8 mouse cellular contexts compared by ENCODE assay signal in the genomic region with DNA sequence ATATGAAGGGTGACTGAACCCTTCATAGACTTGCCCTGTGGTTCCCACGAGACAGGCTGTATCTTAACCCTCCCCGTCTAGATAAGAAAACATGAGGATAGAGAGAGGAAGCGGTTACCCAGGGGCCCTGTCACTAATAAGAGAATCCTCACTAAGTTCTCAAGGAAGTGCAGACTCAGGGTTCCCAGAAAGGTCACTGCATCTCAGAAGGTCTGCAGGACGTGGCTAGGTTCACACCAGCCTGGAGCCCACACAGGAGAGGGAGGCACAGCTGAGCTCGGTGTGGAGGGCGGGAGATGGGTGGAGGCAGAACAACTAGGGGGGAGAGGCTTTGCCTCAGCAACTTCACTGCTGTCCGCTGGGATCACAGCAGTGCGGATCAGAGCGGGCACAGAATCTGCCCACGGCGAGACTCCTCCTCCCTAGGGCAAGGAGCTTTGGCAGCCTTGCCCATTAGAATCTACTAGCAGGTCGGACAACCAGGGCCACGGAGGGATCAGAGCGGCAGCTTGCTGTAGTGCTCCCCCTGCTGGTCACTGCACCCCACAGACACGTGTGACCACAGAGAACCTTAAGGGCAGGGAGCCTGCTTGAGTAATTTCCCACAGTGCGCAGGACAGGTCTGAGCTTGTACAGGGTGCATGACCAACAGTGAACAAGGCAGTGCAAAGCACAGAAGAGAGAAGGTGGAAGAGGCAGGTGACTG. TPM values are rescaled to one million over a fixed set of nuclear protein-coding genes. Genes with fewer than 3 reads are reported as not detected.
DNase-seq lines count a peak whose midpoint lies in the region; ATAC-seq and TF ChIP-seq lines count a peak whose summit lies in the region.

No protein-coding gene starts in this region.

- peak overlapping the region; percentile 17 to 29 for H3K4me3 ChIP-seq in liver, embryonic 14.5 days (ENCODE audit: insufficient read depth in 1 of 2, low read depth in 2 of 2, low read length in 2 of 2)
- no peak overlapping the region for H3K4me3 ChIP-seq in stomach, postnatal 0 days (ENCODE audit: low read depth, low read length)

- TF ChIP-seq CTCF in liver, embryonic 14.5 days (IDR thresholded peaks at IDR 0.05; ENCODE audit: low read depth), result peak; percentile 99
- TF ChIP-seq CTCF in stomach, postnatal 0 days (IDR thresholded peaks at IDR 0.05; ENCODE audit: low read depth), result peak; percentile 98

- intact Hi-C loops in gastrocnemius, postnatal 36 days (cut with DNase I), result loop anchor here (5.0 kb wide), 1 partner anchor 58 kb away; no protein-coding TSS in a partner anchor

- no peak overlapping the region; the same call in 1 of the 2 replicates for H3K9ac ChIP-seq in liver, embryonic 14.5 days (replicated peaks)
- H3K9ac ChIP-seq in stomach, postnatal 0 days (ENCODE audit: low read length), result peak overlapping the region; percentile 31; the same call in 1 of the 2 replicates

- peak; percentile 89 for DNase-seq in B cell, adult 2 months
- peak; percentile 89 for DNase-seq in adrenal gland, adult 2 months
- peak; percentile 91 for DNase-seq in embryo, embryonic 11 days
- DNase-seq in gastrocnemius, postnatal 36 days, result peak; percentile 69 to 76
- DNase-seq in kidney, adult 11 months, result peak; percentile 89
- DNase-seq in liver, embryonic 14.5 days (ENCODE audit: low read depth in 3 of 3, low spot score in 3 of 3), result peak; percentile 60 to 62 (median 60)
- peak; percentile 70 to 81 for DNase-seq in natural killer cell, adult 2 months (ENCODE audit: low spot score in 2 of 2)
- DNase-seq in stomach, postnatal 0 days (ENCODE audit: low spot score), result peak; percentile 91

- peak; percentile 76 for ATAC-seq in liver, embryonic 14.5 days (ENCODE audit: insufficient read depth)
- peak; percentile 92 for ATAC-seq in stomach, postnatal 0 days (ENCODE audit: low FRiP score, low TSS enrichment)

- H3K27ac ChIP-seq in liver, embryonic 14.5 days, result no peak overlapping the region
- no peak overlapping the region for H3K27ac ChIP-seq in stomach, postnatal 0 days (replicated peaks)

- no peak for TF ChIP-seq EP300 in liver, embryonic 14.5 days (IDR thresholded peaks at IDR 0.05; ENCODE audit: low read depth)
- TF ChIP-seq EP300 in stomach, postnatal 0 days (optimal IDR thresholded peaks at IDR 0.05), result no peak

- no peaks in the 10 kb centered on the region for H3K27me3 ChIP-seq in liver, embryonic 14.5 days (ENCODE audit: control insufficient read depth, insufficient read depth, low read length)
- H3K27me3 ChIP-seq in stomach, postnatal 0 days (ENCODE audit: control insufficient read depth, insufficient read depth, low read length), result no peaks in the 10 kb centered on the region

- peaks cover 0 to 3% of the 10 kb centered on the region in 2 experiments for H3K4me1 ChIP-seq in liver, embryonic 14.5 days (replicated peaks; ENCODE audit: control insufficient read depth in 2 of 2, insufficient read depth in 2 of 2, low read length in 1 of 2)
- H3K4me1 ChIP-seq in stomach, postnatal 0 days (replicated peaks; ENCODE audit: control insufficient read depth, insufficient read depth), result no peaks in the 10 kb centered on the region

- H3K4me2 ChIP-seq in liver, embryonic 14.5 days (ENCODE audit: low read depth), result peak overlapping the region; percentile 66
- H3K4me2 ChIP-seq in stomach, postnatal 0 days (replicated peaks; ENCODE audit: low read depth), result peak overlapping the region; percentile 37

- 6% methylated on average over 16 of the region's 16 CpGs for WGBS in liver, embryonic 14.5 days (ENCODE audit: insufficient replicate concordance)
- 23% methylated on average over 16 of the region's 16 CpGs for WGBS in stomach, postnatal 0 days

- H3K9me3 ChIP-seq in liver, embryonic 14.5 days (ENCODE audit: control insufficient read depth, low read length), result no peaks in the 10 kb centered on the region
- H3K9me3 ChIP-seq in stomach, postnatal 0 days (ENCODE audit: control insufficient read depth, low read length), result no peaks in the 10 kb centered on the region

- H3K36me3 ChIP-seq in liver, embryonic 14.5 days (replicated peaks; ENCODE audit: control insufficient read depth, insufficient read depth, low read depth), result no peaks in the 10 kb centered on the region
- H3K36me3 ChIP-seq in stomach, postnatal 0 days (ENCODE audit: control insufficient read depth, insufficient read depth, low read length), result no peaks in the 10 kb centered on the region

RNA-seq across cellular contexts. Expression of gene BC034090, which starts 20.2 kb away (rescaled TPM):
- total RNA-seq in adrenal gland, adult 2 months (2021), result 10 to 100 TPM; 29.6 to 33.5 TPM
- 30.6 and 32.7 TPM in 2 replicates for polyA plus RNA-seq in adrenal gland, adult 2 months (2012; rRNA removed)
- total RNA-seq in gastrocnemius, postnatal 36 days (2021), result 1 to 10 TPM in 1 of 2 experiments, under 1 TPM in 1; 0.94 to 1.7 TPM
- 0.32 TPM in 2 replicates for polyA plus RNA-seq in liver, embryonic 14.5 days (2012; rRNA removed)
- 0.06 TPM in 1 of 2 replicates, not detected in the other for polyA plus RNA-seq in liver, embryonic 14.5 days (2014; fragmentation: Nextera tagmentation; extraction: Ambion mirVana)
- 1.6 TPM in 2 replicates for polyA plus RNA-seq in stomach, postnatal 0 days (2015; fragmentation: Nextera tagmentation; extraction: Ambion mirVana)

Comparison
In these comparisons a context has a peak if more than half of its experiments do, and no peak if none do; other contexts are left out.
1. RNA of gene BC034090, which starts 20.2 kb away (polyA plus RNA-seq): 30.6 to 32.7 TPM in adrenal gland, adult 2 months; 1.6 TPM in stomach, postnatal 0 days and 0.06 to 0.32 TPM in liver, embryonic 14.5 days; every median in the first group is over 10 times any median in the second.
2. Peak in every context shown above with its lines, with median percentiles within 50 percentile points of each other: DNase-seq.